Mouse (Mus musculus): ENCODE measurements around the gene Cd24a. TPM values are rescaled to one million over a fixed set of nuclear protein-coding genes. Genes with fewer than 3 reads are reported as not detected.
A peak's percentile ranks its signal among the peaks of the same experiment; 100 is the strongest.

Gene Cd24a
- 10 to 100 TPM in 1 of 2 experiments, 1 to 10 TPM in 1; 5.1 to 11.5 TPM for total RNA-seq (2021)
- long read RNA-seq, experiment 1 = 0 reads
- long read RNA-seq, experiment 2, partial matches to known transcripts = 0 of 4 reads
- long read RNA-seq, experiment 2, other reads (novel, unspliced or antisense) = 1 of 4 reads

- DNase-seq = no peak
Observed at GRCm38 (mm10) chr10:43577997-43578331, at the start of gene Cd24a. TSS of gene Cd24a (plus strand) at chr10:43578284.

- no peak for DNase-seq
Observed at GRCm38 (mm10) chr10:43534382-43534781, 43.7 kb upstream of the Cd24a start.

- DNase-seq = no peak
Observed at GRCm38 (mm10) chr10:43537652-43538051, 40.4 kb upstream of the Cd24a start.

DNA sequence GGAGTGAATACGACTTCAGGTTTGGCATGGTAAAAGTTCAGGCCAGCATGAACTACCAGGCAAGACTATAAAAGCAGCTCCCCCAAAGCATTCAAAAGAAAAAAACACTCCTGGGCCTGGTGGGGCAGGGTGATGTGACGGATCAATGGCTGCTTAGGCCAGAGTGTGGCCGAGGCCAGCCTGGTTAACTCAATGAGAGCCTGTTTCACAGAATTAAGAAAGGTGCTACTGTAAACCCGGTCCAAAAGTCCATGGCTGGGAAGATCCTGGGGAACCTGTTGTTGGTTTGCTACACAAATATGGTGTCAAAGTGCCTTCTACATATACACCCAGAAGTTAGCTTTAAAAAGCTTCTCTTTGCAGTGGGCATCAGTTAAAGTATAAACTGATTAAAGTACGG lies 39.3 kb upstream of the Cd24a start:
- DNase-seq = no peak

DNA sequence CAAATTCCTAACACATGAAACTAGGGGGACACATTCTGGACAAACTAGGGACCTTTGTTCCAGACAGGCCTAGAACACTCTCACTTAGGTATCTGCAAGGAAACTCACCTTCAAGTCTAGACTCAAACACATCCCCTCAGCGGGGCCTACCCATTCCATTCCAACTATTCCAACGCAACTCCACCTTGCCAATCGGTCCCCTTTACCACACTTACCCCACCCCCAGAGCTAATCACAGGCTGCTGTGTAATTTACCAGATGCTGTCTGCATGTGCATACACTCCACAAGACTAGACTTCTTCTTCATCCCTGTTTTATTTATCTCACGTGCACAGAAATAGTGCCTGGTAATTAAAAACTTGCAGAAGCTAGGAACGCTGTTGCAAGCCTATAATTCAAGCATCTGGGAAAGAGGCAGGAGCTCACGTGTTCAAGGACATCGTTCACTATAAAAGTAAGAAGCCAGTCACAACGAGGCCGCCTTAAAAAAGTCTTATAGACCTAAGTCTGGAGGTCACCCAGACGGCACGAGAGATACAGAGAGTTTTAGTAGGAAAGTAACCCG lies 38.3 kb upstream of the Cd24a start:
- no peak for DNase-seq

DNA sequence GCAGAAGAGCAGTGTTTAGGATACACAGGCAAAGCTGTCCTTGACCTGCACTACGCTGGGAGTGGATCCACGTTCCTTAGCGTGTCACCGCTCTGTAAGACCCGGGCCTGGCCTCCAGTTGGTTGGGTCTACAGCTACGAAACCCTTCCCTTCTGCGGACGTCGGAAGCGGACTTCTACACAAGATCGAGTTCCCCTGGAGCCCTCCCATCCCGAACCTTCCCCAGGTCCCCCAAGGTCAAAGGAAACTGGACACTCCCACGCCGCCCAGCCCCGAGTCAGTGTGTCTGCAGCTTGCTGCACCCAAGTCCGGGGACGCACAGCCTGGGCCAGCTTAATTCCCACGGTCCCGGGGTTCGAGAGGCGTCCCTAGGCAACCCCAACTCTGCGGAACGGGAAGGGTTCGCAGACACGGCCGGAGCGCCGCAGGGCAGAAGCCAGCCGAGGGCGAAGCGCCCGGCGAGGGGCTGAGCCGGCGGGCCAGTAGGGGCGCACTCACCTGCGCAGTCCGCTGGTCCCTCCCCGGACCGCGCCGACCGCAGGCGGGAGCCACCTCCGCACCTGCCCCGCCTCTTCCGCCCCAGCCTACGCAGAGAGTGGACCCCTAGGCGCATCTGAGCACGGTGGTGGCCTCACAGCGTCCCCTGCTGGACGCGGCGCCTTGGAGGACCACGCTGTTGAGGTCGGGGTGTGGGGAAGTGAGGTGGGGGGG lies 37.5 kb upstream of the Cd24a start, which contains the start of gene 1700021F05Rik:
1700021F05Rik (minus strand) TSS at position 553 of the 711 bp plus-strand sequence.
- peak; percentile 96 to 97 for DNase-seq

- no peak for DNase-seq
Observed at GRCm38 (mm10) chr10:43541153-43541544, 36.9 kb upstream of the Cd24a start.

- no peak for DNase-seq
Observed at GRCm38 (mm10) chr10:43549411-43549810, 28.7 kb upstream of the Cd24a start.

- no peak for DNase-seq
Observed at GRCm38 (mm10) chr10:43550923-43551322, 27.2 kb upstream of the Cd24a start.

DNA sequence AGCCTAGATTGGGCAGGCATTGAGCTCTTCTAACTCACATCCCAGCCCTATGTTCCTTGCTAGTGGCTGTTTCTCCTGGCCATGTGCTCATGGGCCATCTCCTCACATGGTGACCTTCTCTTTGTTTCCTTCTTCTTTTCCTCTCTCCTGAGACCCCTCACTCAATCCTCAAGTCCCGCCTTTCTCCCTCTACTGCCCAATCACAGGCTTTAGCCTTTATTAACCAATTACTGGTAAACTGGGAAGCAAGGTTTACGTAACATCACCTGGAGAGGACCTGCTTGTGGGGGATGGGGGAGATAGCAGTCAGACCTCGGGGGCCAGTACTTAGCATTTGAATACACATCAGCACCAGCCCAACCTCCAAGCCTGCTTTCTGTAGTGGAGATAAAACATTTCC lies 26.7 kb upstream of the Cd24a start:
- DNase-seq = no peak

DNA sequence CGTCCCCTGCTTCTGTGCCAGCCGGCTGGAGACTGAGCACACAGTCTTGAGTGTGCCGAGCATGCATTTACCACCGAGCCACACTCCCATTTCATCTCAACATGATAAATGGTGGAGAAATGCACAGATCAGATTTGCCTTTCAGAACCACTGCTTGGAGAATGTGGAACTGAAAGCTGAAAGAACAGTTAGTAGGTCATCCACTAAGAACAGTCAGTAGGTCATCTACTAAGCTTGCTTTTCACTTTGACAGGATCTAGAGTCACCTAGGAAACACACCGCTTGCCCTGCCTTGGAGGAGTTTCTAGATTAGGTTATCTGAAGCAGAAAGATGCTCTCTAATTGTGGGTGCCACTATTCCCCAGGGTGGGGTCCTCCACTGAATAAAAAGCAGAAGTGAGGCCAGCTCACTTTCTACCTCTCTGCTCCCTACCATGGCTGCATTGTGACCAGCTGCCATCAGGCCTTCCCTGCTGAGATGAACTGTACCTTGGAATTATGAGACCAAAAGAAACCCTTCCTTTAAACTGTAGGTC lies 20.4 kb upstream of the Cd24a start:
- DNase-seq = no peak

DNA sequence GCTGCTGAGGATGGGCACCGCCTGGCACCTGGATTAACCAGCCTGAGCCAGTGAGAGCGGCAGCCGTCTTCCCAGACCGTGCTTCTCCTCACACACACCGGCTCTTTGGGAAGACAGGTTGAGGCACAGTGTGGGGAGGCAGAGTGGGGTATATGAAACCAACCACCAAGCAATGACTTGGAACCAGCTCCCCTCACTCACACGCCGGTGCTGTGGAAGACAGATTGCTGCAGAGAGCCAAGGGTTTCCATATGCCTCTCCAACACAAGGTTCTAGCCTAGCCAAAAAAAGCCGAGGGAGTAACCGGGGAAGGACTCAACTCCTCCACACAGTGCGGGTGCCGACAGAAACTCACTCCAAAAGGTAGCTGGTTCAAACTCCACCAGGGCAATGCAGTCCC lies 18.8 kb upstream of the Cd24a start:
- no peak for DNase-seq

GRCm38 (mm10) chr10:43560765-43561164 lies 17.3 kb upstream of the Cd24a start:
- no peak for DNase-seq

DNA sequence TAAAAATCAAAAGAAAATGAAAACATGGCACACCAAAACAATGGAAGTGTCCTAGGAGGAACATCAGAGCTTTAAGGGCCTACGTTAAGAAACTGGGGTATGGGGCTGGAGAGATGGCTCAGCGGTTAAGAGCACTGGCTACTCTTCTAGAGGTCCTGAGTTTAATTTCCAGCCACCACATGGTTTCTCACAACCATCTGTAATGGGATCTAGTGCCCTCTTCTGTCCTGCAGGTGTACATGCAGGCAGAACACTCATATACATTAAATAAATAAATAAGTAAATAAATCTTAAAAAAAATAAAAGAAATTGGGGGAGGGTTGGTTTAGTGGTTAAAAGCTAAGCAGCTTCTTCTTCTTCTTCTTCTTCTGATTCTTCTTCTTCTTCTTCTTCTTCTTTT lies 16.8 kb upstream of the Cd24a start:
- no peak for DNase-seq

DNA sequence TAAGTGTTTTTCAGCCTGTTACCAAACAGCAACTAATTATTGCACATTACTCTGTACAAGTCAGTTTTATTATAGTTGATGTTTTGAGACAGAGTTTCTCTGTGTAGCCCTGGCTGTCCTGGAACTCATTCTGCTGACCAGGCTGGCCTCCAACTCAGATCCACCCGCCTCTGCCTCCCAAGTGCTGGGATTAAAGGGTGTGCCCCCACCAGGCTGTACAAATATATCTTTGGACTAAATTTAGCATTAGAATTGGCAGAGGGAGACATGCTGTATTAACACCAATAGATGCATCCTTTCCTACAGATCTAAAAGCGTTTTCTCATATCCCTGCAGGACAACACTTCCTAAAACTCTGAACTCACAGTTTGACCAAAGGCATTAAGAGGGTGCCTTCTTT lies 3.7 kb upstream of the Cd24a start:
- DNase-seq = peak in 1 of 2 experiments; percentile 18

- DNase-seq = peak; percentile 60 to 91
Observed at GRCm38 (mm10) chr10:43574956-43575355, 3.1 kb upstream of the Cd24a start.

DNA sequence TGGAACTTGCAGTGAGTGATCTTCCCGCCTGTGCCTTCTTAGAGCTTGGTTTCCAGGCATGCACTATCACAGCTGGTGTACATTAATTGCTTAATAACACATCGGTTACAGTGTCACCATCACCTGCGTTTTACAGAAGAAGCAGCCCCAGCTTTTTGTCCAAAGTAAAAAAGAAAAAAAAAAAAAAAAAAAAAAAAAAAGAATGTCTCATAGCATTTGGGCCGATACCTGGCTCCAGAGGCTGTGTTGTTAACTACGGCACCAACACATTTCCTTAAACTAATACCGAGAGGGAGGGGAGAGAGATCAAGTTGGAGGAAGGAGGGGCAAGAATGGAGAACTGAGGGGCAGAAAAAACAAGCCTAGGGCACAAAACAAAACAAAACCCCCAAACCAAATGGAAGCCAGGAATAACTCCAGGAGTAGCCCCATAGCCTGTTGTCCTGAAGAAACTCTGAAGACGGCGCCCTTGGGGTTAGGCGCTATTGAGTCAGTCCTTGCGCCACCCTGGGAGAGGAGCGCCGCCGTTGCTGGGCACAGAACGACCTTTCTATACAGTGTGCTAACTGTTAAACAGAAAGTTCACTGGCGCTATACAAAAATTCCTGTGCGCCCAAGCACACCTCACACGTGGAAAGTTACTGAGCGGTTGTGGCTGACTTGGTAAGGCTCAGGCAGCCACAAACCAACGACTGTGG lies 636 bp upstream of the Cd24a start:
- no peak for DNase-seq

DNA sequence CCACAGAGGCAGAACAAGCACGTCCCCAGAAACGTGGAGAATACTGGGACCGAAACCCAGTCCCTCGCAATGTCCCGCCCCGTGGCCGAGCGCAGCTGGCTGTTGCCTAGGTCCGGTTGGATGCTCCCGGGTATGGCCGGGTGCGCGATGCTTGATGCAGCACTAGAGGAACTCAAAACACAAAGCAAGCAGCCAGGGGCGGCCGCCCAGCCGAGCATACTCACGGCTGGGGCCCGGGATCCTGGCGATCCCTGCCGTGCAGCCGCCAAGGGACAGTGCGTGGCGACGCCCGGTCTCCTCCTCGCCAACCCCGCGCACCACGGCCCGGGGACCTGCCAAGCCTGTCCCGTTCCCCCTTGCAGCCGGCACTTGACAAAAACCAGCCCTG lies 276 bp downstream of the Cd24a start:
- peak; percentile 8 to 28 for DNase-seq

DNA sequence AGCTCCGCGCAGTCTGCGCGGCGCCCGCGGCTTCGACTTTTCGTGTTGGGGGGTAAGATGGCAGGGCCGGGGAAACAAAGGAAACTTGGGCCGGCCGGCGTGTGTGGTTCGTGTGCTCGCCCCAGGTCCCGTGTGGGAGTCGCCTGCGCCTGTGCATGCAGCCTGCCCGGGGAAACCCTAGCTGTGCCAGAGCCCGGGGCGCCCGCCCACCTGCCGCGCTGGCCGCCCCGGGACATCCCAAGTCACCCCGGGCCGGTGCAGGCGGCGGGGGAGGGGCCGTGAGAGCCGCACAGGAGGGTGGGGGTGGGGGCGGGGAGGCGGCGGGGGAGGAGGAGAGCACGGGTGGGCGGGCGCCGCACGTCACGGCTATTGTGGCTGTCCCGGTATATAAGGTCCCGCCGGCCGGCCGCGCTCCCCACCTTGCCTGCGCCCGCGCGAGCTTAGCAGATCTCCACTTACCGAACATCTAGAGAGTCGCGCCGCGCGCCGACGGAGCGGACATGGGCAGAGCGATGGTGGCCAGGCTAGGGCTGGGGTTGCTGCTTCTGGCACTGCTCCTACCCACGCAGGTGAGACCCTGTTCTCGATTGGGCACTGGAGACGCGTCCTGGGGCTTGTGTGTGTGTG lies 783 bp downstream of the Cd24a start:
- DNase-seq = peak; percentile 41 to 50

GRCm38 (mm10) chr10:43579381-43580261 lies 1.5 kb downstream of the Cd24a start:
- DNase-seq = peak; percentile 22 to 25

DNA sequence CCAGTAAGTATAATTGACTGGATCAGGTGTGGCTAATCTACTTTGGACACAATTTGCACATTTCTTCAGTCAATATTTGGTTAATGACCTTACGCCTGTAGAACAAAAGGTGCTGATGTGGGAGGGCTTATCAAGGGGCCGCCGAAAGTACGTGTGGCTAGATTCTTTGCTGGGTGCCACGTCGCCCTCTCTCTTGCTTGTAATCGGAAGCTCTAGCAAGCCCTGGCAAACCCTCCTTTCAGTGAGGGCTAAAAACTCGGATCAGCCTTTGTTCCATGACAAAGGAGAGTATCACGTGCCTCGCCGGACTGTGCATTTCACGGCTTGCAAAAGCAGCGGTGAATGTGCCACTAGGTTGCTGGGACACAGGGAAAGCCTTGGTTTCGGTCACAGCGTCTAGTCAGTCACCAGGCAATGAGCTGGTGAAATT lies 2.6 kb downstream of the Cd24a start:
- peak in 1 of 2 experiments; percentile 21 for DNase-seq
